Mouse (Mus musculus) cerebellum, postnatal 36 days (tissue): ENCODE data around the gene Armh3.
A peak's percentile ranks its signal among the peaks of the same experiment; 100 is the strongest.
"Not testable (repeated sequence)": the region's sequence is repeated elsewhere in the genome, so short reads cannot be mapped to it uniquely, and the experiment has no call there.

Source experiments
- DNase-seq, 2 experiments: peaks; one replicate each; pipeline ENCODE4 v3.0.0; 2021 to 2022; ENCODE audit warnings: mixed read lengths in 2 of 2

Armh3 gene

DNA sequence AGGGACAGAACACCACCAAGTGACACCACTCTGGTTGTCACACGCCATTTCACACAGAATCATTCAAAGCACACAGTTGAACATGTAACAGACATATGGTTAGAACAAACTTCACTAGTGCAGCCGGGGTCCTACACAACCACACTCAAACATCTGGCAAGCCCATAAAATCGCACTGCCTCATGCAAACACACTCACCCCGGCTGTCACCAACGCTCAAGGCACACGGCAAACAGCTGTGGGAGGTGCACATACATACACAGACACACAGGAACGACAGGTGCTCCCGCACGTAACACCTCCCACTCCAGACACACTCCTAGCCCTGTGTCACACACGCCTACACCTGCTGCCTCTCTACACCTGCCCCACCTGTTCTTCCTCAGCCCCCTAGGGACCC, 183.1 kb downstream of the Armh3 start:
- no peak for DNase-seq

DNA sequence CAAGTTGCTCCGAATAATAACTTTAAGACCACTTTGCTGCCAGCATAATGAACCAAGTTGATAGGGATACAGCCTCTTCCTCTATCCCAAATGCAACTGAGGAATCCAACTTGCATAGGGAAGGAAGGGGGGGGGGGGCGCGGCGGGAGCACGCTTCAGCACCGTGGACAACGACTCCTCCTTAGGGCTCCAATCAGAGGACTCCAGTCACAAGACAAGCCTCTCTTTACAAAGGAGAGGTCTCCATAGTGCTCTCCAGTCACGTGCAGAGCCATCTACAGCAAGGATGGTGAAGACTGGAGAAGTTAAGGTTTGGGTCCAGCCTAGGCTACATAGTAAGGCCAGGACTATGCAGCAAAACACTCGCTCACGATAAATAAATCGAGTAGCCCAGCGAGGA, 184.5 kb downstream of the Armh3 start:
- DNase-seq: no peak

DNA sequence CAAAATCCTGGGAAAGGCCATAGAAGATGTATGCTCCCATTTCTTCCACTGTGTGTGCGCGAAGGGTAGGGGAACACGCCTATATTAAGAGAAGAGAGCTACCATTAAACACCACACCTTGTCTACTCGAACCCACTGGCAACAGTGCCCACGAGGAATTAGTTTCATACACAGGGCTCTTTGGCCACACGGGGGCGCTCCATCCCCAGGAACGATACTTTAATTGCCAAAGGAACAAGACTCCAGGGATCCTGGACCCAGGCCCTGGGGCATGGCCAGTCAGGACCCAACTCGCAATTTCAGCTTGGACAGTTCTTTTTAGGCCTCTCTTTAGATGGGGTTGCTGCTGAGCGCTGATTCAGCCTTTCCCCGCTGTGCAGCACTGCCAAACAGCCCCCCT, 185.0 kb downstream of the Armh3 start:
- DNase-seq: peak; percentile 93 to 95

DNA sequence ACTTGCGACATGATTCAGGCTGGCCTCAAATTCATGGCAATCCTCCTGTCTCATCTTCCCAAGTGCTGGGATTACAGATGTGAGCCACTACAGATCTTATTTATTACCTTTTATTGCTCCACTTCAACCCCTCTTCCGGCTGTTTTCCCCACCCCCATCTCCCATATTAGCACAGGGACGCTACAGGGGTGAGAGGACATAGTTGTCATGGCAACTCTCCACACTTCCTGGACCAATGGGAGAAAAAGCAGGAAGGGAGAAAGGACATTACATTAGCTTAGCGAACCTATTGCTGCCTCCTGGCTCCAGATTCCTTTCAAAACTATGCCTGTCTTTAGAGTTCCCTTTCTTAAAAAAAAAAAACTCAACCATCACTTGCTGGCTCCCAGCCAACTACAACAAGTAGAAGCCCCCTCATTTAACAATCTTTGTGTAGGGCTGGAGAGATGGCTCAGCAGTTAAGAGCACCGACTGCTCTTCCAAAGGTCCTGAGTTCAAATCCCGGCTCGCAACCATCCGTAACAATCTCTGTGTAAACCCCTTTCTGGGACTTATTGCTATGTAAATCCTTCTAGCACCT, 185.5 kb downstream of the Armh3 start:
- no peak for DNase-seq

GRCm38 (mm10) chr19:45812115-45812514, 186.2 kb downstream of the Armh3 start:
- DNase-seq: peak; percentile 25 to 35

DNA sequence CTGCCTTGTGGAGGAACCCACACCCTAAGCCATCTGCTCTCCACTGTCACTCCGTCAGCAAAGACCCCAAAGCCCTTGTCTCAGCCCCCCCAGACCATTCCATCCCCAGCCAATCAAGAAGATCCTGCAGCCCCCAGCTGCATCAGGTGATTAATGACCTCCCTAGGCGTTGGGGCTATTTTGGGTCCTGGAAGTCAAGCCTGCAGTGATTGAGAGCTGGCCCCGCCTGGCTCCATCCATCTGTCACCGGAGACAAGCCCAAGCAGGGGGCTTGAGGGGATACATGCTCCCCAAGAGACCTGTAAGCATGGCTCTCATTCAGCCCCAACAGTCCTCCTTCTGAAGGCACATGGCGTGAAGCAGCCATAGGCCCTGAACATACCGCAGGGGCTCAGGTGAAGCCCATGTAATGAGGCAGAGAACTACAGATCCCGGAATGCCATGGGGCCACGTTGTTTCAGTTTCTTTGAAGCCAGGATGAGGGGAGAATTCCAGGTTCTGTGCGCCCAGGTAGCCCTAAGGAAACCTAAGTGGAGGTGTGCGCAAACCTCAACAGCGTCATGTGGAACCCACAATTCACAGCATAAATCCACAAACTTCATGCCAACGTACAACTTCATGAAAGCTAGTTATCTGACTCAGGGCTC, 187.1 kb downstream of the Armh3 start:
- DNase-seq: no peak

- DNase-seq: no peak
Observed at GRCm38 (mm10) chr19:45807732-45808131, 190.6 kb downstream of the Armh3 start.

DNA sequence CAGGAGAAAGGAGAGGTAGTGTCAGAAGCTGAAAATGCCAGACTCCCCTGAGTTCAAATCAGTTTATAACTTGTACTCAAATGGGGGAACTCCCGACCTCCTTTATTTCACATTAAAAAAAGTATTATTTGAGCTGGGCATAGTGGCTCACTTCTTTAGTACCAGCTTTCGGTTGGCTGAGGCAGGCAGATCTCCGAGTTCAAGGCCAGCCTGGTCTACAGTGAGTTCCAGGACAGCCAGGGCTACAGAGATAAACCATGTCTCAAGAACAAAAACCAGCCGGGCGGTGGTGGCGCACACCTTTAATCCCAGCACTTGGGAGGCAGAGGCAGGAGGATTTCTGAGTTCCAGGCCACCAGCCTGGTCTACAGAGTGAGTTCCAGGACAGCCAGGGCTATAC, 192.5 kb downstream of the Armh3 start:
- DNase-seq: not testable (repeated sequence)

DNA sequence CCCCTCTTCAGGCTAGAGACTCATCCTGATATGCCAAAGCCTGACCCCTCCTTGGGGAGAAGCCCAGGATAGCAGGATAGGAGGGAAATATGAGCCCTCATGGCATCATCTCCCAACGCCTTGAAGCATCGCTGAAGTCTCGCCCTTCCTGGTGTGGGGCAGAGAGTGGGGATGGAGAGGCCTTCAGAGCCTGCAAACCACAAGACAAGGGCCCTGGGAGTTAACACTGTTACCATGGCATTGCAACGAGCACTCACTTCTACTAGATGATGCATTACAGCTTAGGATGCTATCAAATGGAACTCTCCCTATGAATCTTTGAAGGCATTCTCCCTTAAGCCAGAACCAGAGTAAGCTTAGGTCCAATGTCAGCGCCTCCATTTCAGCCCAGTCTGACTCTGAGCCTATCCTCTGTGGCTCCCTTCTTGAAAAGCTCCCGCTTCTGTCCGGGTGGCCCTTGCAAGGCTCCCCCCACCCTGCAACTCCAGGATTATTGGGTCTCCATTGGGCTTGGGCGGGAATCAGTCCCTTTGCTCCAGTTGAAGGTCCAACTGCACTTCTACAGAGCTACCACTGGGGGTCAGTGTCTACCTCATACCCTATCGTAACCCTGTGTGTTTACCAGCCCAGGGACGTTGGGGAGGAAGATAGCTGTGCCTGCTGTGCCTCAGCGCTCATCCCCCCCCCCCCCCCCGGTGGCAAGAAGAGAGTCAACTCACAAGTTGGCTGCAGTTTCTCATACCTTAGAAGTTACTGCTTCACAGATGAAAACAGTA, 193.5 kb downstream of the Armh3 start:
- peak; percentile 30 to 41 for DNase-seq

GRCm38 (mm10) chr19:45803408-45803807, 194.9 kb downstream of the Armh3 start:
- DNase-seq: no peak

GRCm38 (mm10) chr19:45802702-45803101, 195.6 kb downstream of the Armh3 start:
- DNase-seq: no peak

GRCm38 (mm10) chr19:45796879-45797278, 201.4 kb downstream of the Armh3 start:
- DNase-seq: no peak

GRCm38 (mm10) chr19:45796061-45796556, 202.2 kb downstream of the Armh3 start:
- DNase-seq: no peak

GRCm38 (mm10) chr19:45795406-45795944, 202.8 kb downstream of the Armh3 start:
- DNase-seq: no peak

DNA sequence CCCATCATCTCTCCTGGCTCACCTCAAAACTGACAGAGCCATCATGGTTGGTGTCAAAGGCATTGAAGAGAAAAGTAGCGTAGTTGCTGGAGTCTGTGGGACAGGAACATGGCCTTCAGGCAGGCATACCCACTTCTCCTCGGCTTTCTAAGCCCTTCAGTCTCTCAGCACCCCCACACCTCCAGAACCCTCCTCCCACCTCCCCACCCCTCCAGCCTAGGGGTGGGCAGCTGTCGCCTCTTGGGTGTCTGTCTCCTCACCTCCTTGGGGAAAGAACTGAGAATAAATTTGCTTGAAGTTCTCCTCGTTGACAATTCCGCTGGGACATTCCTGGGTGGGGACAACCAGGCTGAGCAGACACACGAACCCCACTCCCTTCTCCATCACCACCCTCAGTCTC, 203.6 kb downstream of the Armh3 start:
- no peak for DNase-seq

DNA sequence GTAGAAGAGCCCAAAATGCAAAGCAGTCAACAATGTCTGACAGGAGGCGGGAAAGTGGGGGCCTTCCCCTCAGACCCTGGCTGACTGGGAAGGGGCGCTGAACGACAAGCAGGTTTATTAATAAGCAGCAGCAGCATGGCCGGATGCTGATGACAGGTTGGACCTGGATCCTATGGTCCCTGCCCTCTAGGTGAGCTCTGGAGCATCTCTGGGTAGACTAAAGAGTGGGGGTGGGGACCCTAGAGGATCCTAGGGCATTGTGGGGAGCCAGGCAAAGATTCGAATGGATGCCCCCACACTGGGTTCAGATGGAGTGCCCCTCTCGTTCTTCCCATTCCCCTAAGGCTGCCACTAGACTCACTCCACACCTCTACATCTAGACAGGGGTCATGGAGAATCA, 205.9 kb downstream of the Armh3 start:
- no peak for DNase-seq

DNA sequence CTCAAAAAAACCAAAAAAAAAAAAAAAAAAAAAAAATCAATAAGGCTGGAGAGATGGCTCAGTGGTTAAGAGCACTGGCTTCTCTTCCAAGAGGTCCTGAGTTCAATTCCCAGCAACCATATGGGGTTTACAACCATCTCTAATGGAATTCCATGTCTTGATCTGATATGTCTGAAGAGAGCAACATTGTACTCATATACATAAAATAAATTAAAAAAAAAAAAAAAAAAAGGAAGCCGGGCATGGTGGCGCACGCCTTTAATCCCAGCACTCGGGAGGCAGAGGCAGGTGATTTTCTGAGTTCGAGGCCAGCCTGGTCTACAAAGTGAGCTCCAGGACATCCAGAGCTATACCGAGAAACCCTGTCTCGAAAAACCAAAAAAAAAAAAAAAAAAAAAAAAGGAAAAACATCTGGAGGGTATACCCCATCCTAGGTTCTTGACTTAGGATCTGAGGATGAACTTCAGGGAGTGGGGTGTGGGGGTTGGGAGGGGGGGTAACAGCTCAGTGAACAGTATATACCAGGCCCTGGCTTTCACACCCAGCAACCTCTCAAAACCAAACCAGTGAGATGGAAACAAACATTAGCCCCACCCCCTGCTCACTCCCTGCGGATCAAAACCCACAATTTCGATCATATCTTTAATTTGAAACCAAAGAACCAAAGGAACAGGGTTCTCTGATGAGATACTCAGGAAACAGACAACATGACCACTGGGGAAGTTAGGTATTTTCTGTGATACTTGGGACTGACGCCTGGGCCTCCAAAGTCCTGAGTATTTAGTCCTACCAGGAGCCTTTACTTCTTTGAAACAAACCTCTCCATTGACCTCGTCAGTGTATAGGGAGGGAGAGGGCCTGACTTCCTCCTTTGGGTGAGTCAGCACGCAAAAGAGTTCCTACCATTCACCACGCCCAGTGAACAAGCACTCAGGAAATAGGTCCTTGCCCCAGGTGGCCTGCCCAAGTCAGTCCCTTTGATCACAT, 208.1 kb downstream of the Armh3 start:
- DNase-seq: no peak

DNA sequence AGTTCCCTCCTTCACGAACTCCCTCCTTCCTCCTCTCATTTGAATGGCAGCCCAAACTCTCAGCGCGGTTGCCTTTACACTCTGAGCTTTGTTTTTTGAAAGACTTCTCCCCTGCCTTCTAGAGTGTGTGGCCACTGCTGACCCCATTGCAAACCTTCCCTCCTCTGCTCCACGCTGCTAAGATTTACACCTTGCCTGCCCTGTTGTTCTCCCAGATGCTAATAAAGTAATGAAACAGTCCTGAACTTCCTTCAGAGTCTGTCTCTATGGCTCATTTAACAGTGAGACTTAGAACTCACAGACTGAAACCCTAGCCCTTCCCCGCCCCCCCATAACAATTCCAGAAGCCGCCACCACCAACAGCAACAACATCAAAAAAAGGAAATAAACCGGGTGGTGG, 208.9 kb downstream of the Armh3 start:
- no peak for DNase-seq

DNA sequence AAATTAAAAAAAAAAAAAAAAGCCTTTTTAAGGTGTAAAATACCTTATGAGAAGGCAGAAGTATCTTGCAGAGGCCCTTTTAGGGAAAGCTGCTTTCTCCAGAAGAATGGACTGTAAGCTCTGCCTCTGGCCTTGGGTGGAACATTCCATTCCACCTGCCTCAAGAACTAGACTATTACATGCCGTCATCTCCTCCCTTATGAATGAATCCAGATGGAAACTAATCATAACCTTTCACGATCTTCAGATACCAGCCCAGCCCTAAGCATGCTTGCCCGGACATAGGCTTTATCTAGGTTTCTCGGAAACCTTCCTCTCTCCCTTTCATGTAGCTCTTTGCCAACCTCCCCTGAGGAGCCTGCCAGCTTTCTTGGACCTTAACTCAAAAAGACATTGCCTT, 210.0 kb downstream of the Armh3 start:
- no peak for DNase-seq

- DNase-seq: no peak
Observed at GRCm38 (mm10) chr19:45787450-45787849, 210.8 kb downstream of the Armh3 start.

DNA sequence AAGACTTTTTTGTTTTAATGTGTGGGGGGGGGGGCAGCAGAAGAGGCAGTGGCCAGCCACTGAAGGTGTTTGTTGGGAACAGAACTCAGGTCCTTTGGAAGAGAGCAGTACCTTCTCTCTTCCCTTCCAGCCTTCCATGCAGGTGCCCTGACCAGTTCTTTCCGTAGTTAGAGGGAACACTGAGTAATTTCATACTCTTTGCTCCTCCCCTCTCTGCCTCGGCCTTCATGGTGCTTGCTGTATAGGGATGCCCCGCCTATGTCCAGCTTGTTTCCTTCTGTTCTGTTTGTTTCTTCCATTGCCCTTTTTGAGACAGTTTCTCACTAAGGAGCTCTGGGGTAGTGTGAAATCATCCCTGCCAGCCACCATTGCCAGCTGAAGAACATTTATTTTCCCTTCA, 212.8 kb downstream of the Armh3 start:
- no peak for DNase-seq

DNA sequence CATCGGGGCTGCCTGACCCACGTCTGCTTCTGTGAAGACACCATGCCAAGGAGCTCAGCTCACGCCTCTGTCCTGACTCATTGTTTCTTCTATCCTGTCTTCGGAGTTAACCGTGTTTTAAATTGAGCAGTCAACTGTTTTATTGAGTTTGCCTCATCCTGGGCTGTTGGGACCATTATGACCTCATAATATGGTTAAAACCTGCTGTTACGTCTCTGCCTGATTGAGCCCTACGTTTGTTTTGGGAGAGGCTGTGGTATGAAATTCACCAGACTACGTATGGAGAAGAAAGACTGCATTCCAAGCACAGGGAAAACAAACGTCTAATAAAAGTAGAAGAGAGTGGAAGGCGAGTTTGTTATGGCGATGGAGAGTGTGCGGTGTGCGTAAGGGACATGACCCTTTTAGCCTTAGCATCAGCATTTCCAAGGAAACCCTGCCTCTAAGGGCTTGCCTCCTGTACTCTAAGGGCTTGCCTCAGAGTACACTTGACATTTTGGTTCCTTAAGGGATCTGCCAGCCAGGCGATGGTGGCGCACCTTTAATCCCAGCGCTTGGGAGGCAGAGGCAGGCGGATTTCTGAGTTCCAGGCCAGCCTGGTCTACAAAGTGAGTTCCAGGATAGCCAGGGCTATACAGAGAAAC, 214.2 kb downstream of the Armh3 start:
- no peak for DNase-seq
